Mouse (Mus musculus): Measurements from ENCODE around the gene Liph. TPM values are rescaled to one million over a fixed set of nuclear protein-coding genes. Genes with fewer than 3 reads are reported as not detected.
"Not testable (repeated sequence)": the region's sequence is repeated elsewhere in the genome, so short reads cannot be mapped to it uniquely, and the experiment has no call there.

Liph gene
- polyA plus RNA-seq, 2 experiments: 0.56 to 0.80 TPM

- Histone ChIP-seq H3K9ac (replicated peaks) (no peak overlapping the region), H3K4me1 (replicated peaks; ENCODE audit: control insufficient read depth in 2 of 2, insufficient read depth in 2 of 2, low read length in 1 of 2) (no peaks in the 10 kb centered on the region), H3K4me3 (ENCODE audit: insufficient read depth in 1 of 2, low read depth in 2 of 2, low read length in 2 of 2) (no peak overlapping the region), H3K27ac (no peak overlapping the region), H3K36me3 (replicated peaks; ENCODE audit: control insufficient read depth, insufficient read depth, low read depth) (no peaks in the 10 kb centered on the region), H3K4me2 (ENCODE audit: low read depth) (no peak overlapping the region), H3K9me3 (ENCODE audit: control insufficient read depth, low read length) (no peaks in the 10 kb centered on the region), H3K27me3 (ENCODE audit: control insufficient read depth, insufficient read depth, low read length) (no peaks in the 10 kb centered on the region)
- no peak for TF ChIP-seq CTCF (IDR thresholded peaks at IDR 0.05; ENCODE audit: low read depth)
- DNase-seq (ENCODE audit: low read depth in 3 of 3, low spot score in 3 of 3): no peak
- 60% methylated on average over 7 of the region's 7 CpGs for WGBS (ENCODE audit: insufficient replicate concordance)
- no peak for ATAC-seq (ENCODE audit: insufficient read depth)
These were observed 78.8 kb downstream of the Liph start for GRCm38 (mm10) chr16:21916681-21917080.

GRCm38 (mm10) chr16:21913347-21913746 is 82.1 kb downstream of the Liph start:
- H3K4me3 ChIP-seq (ENCODE audit: insufficient read depth in 1 of 2, low read depth in 2 of 2, low read length in 2 of 2): no peak overlapping the region
- no peaks in the 10 kb centered on the region for H3K36me3 ChIP-seq (replicated peaks; ENCODE audit: control insufficient read depth, insufficient read depth, low read depth)
- H3K4me2 ChIP-seq (ENCODE audit: low read depth): no peak overlapping the region
- H3K27ac ChIP-seq: no peak overlapping the region
- ATAC-seq (ENCODE audit: insufficient read depth): no peak
- H3K9ac ChIP-seq (replicated peaks): no peak overlapping the region
- no peaks in the 10 kb centered on the region for H3K4me1 ChIP-seq (replicated peaks; ENCODE audit: control insufficient read depth in 2 of 2, insufficient read depth in 2 of 2, low read length in 1 of 2)
- TF ChIP-seq CTCF (IDR thresholded peaks at IDR 0.05; ENCODE audit: low read depth) (no peak), EP300 (IDR thresholded peaks at IDR 0.05; ENCODE audit: low read depth) (no peak)
- 36% methylated on average over 6 of the region's 6 CpGs for WGBS (ENCODE audit: insufficient replicate concordance)
- no peaks in the 10 kb centered on the region for H3K27me3 ChIP-seq (ENCODE audit: control insufficient read depth, insufficient read depth, low read length)
- DNase-seq (ENCODE audit: low read depth in 3 of 3, low spot score in 3 of 3): no peak
- H3K9me3 ChIP-seq (ENCODE audit: control insufficient read depth, low read length): no peaks in the 10 kb centered on the region

- not testable (repeated sequence) for H3K4me1 ChIP-seq (replicated peaks; ENCODE audit: control insufficient read depth in 2 of 2, insufficient read depth in 2 of 2, low read length in 1 of 2); H3K36me3 ChIP-seq (replicated peaks; ENCODE audit: control insufficient read depth, insufficient read depth, low read depth); H3K9me3 ChIP-seq (ENCODE audit: control insufficient read depth, low read length); ATAC-seq (ENCODE audit: insufficient read depth); H3K9ac ChIP-seq (replicated peaks); DNase-seq (ENCODE audit: low read depth in 3 of 3, low spot score in 3 of 3); H3K27me3 ChIP-seq (ENCODE audit: control insufficient read depth, insufficient read depth, low read length); H3K27ac ChIP-seq; H3K4me3 ChIP-seq (ENCODE audit: insufficient read depth in 1 of 2, low read depth in 2 of 2, low read length in 2 of 2); H3K4me2 ChIP-seq (ENCODE audit: low read depth)
- WGBS (ENCODE audit: insufficient replicate concordance): 42% methylated on average over 6 of the region's 8 CpGs
These were observed 86.6 kb downstream of the Liph start for GRCm38 (mm10) chr16:21908906-21909305.

- no peaks in the 10 kb centered on the region for H3K4me1 ChIP-seq (replicated peaks; ENCODE audit: control insufficient read depth in 2 of 2, insufficient read depth in 2 of 2, low read length in 1 of 2)
- H3K9me3 ChIP-seq (ENCODE audit: control insufficient read depth, low read length): no peaks in the 10 kb centered on the region
- DNase-seq (ENCODE audit: low read depth in 3 of 3, low spot score in 3 of 3) (no peak), ATAC-seq (ENCODE audit: insufficient read depth) (no peak)
- no peak overlapping the region for H3K4me2 ChIP-seq (ENCODE audit: low read depth)
- no peaks in the 10 kb centered on the region for H3K36me3 ChIP-seq (replicated peaks; ENCODE audit: control insufficient read depth, insufficient read depth, low read depth)
- no peaks in the 10 kb centered on the region for H3K27me3 ChIP-seq (ENCODE audit: control insufficient read depth, insufficient read depth, low read length)
- H3K9ac ChIP-seq (replicated peaks): no peak overlapping the region
- TF ChIP-seq CTCF (IDR thresholded peaks at IDR 0.05; ENCODE audit: low read depth): no peak
- TF ChIP-seq EP300 (IDR thresholded peaks at IDR 0.05; ENCODE audit: low read depth): no peak
- no peak overlapping the region for H3K4me3 ChIP-seq (ENCODE audit: insufficient read depth in 1 of 2, low read depth in 2 of 2, low read length in 2 of 2)
- no peak overlapping the region for H3K27ac ChIP-seq
- 72% methylated on average over 6 of the region's 6 CpGs for WGBS (ENCODE audit: insufficient replicate concordance)
These were observed 88.6 kb downstream of the Liph start for GRCm38 (mm10) chr16:21906902-21907301.

GRCm38 (mm10) chr16:21905996-21906395 is 89.5 kb downstream of the Liph start:
- no peak overlapping the region for H3K4me3 ChIP-seq (ENCODE audit: insufficient read depth in 1 of 2, low read depth in 2 of 2, low read length in 2 of 2)
- no peaks in the 10 kb centered on the region for H3K36me3 ChIP-seq (replicated peaks; ENCODE audit: control insufficient read depth, insufficient read depth, low read depth)
- no peak overlapping the region for H3K27ac ChIP-seq
- H3K9me3 ChIP-seq (ENCODE audit: control insufficient read depth, low read length): no peaks in the 10 kb centered on the region
- 62% methylated on average over 7 of the region's 7 CpGs for WGBS (ENCODE audit: insufficient replicate concordance)
- no peaks in the 10 kb centered on the region for H3K4me1 ChIP-seq (replicated peaks; ENCODE audit: control insufficient read depth in 2 of 2, insufficient read depth in 2 of 2, low read length in 1 of 2)
- no peak for ATAC-seq (ENCODE audit: insufficient read depth)
- TF ChIP-seq EP300 (IDR thresholded peaks at IDR 0.05; ENCODE audit: low read depth) (no peak), CTCF (IDR thresholded peaks at IDR 0.05; ENCODE audit: low read depth) (no peak)
- H3K4me2 ChIP-seq (ENCODE audit: low read depth): no peak overlapping the region
- no peaks in the 10 kb centered on the region for H3K27me3 ChIP-seq (ENCODE audit: control insufficient read depth, insufficient read depth, low read length)
- no peak overlapping the region for H3K9ac ChIP-seq (replicated peaks)
- no peak for DNase-seq (ENCODE audit: low read depth in 3 of 3, low spot score in 3 of 3)

GRCm38 (mm10) chr16:21904636-21905035 is 90.8 kb downstream of the Liph start:
- no peak for TF ChIP-seq EP300 (IDR thresholded peaks at IDR 0.05; ENCODE audit: low read depth)
- no peak for TF ChIP-seq CTCF (IDR thresholded peaks at IDR 0.05; ENCODE audit: low read depth)
- H3K9ac ChIP-seq (replicated peaks): no peak overlapping the region
- no peak overlapping the region for H3K4me3 ChIP-seq (ENCODE audit: insufficient read depth in 1 of 2, low read depth in 2 of 2, low read length in 2 of 2)
- WGBS (ENCODE audit: insufficient replicate concordance): 73% methylated on average over 10 of the region's 10 CpGs
- no peak overlapping the region for H3K4me2 ChIP-seq (ENCODE audit: low read depth)
- no peak for ATAC-seq (ENCODE audit: insufficient read depth)
- H3K27ac ChIP-seq: no peak overlapping the region
- no peaks in the 10 kb centered on the region for H3K36me3 ChIP-seq (replicated peaks; ENCODE audit: control insufficient read depth, insufficient read depth, low read depth)
- DNase-seq (ENCODE audit: low read depth in 3 of 3, low spot score in 3 of 3): no peak
- H3K9me3 ChIP-seq (ENCODE audit: control insufficient read depth, low read length): no peaks in the 10 kb centered on the region
- H3K27me3 ChIP-seq (ENCODE audit: control insufficient read depth, insufficient read depth, low read length): no peaks in the 10 kb centered on the region
- H3K4me1 ChIP-seq (replicated peaks; ENCODE audit: control insufficient read depth in 2 of 2, insufficient read depth in 2 of 2, low read length in 1 of 2): no peaks in the 10 kb centered on the region

Other genes starting within 250 kb of the Liph start
- gene Ehhadh, start 207.9 kb downstream of the Liph start, polyA plus RNA-seq (2012; rRNA removed): 6.1 and 7.7 TPM in 2 replicates
- gene Ehhadh, start 207.9 kb downstream of the Liph start, polyA plus RNA-seq (2014; fragmentation: Nextera tagmentation; extraction: Ambion mirVana): 8.1 and 8.2 TPM in 2 replicates
- gene Map3k13, start 201.3 kb downstream of the Liph start, polyA plus RNA-seq (2012; rRNA removed): 0.50 and 0.61 TPM in 2 replicates
- gene Map3k13, start 201.3 kb downstream of the Liph start, polyA plus RNA-seq (2014; fragmentation: Nextera tagmentation; extraction: Ambion mirVana): 0.30 and 0.38 TPM in 2 replicates
- gene Tmem41a, start 48.1 kb downstream of the Liph start, polyA plus RNA-seq (2012; rRNA removed): 11.7 and 13.0 TPM in 2 replicates
- 22.0 and 24.5 TPM in 2 replicates for gene Tmem41a, start 48.1 kb downstream of the Liph start, polyA plus RNA-seq (2014; fragmentation: Nextera tagmentation; extraction: Ambion mirVana)
- 11.0 and 20.0 TPM in 2 replicates for gene Senp2, start 13.8 kb upstream of the Liph start, polyA plus RNA-seq (2012; rRNA removed)
- gene Senp2, start 13.8 kb upstream of the Liph start, polyA plus RNA-seq (2014; fragmentation: Nextera tagmentation; extraction: Ambion mirVana): 37.2 and 40.4 TPM in 2 replicates
- gene Igf2bp2, start 167.6 kb upstream of the Liph start, polyA plus RNA-seq (2012; rRNA removed): 3.4 and 3.7 TPM in 2 replicates
- 7.3 and 7.6 TPM in 2 replicates for gene Igf2bp2, start 167.6 kb upstream of the Liph start, polyA plus RNA-seq (2014; fragmentation: Nextera tagmentation; extraction: Ambion mirVana)

Measured in liver, embryonic 14.5 days (tissue).